Mouse (Mus musculus) central nervous system, embryonic 11.5 days (tissue): ENCODE data around the gene Trub1. TPM values are rescaled to one million over a fixed set of nuclear protein-coding genes. Genes with fewer than 3 reads are reported as not detected.

ENCODE experiments used
- polyA plus RNA-seq: library from polyadenylated mRNA; depleted of rRNA; stranded (reverse); fragments of >200 nt; gene quantifications from 2 replicates; pipeline ENCODE4 v1.2.3, GENCODE M21; 2012; rRNA removed

Gene Trub1
- polyA plus RNA-seq, result 23.5 and 24.5 TPM in 2 replicates

GRCm38 (mm10) chr19:57452492-57453217, at the start of gene Trub1:
Trub1 (plus strand) TSS chr19:57452912.

Other genes starting within 250 kb of the Trub1 start
- 13.2 and 14.0 TPM in 2 replicates for gene Ablim1, start 138.0 kb upstream of the Trub1 start, polyA plus RNA-seq
- 14.6 and 20.6 TPM in 2 replicates for gene Fam160b1, start 92.2 kb upstream of the Trub1 start, polyA plus RNA-seq
- 12.1 and 21.2 TPM in 2 replicates for gene Atrnl1, start 158.1 kb downstream of the Trub1 start, polyA plus RNA-seq